Mouse (Mus musculus): ENCODE data around the gene Atat1. TPM values are rescaled to one million over a fixed set of nuclear protein-coding genes. Genes with fewer than 3 reads are reported as not detected.

The Atat1 gene
- total and polyA plus RNA-seq, 3 experiments = 4.4 to 14.4 TPM; not detected in 1

- no peak overlapping the region for H3K27ac ChIP-seq (ENCODE audit: control insufficient read depth, low read depth, low read length)
- no peaks in the 10 kb centered on the region for H3K79me2 ChIP-seq (ENCODE audit: control insufficient read depth, insufficient read depth, low read length, poor library complexity)
- H3K4me3 ChIP-seq (ENCODE audit: control insufficient read depth in 1 of 2, insufficient read depth in 1 of 2, low read depth in 2 of 2, low read length in 2 of 2) = no peak overlapping the region
- H3K9ac ChIP-seq (ENCODE audit: control insufficient read depth, low read depth, low read length, poor library complexity, severe bottlenecking) = no peak overlapping the region
- no peaks in the 10 kb centered on the region for H3K9me3 ChIP-seq (replicated peaks; ENCODE audit: insufficient read depth, low read length)
- H3K27me3 ChIP-seq (ENCODE audit: control insufficient read depth in 1 of 2, insufficient read depth in 2 of 2, low read length in 2 of 2) = no peaks in the 10 kb centered on the region
- DNase-seq (ENCODE audit: low read depth, low spot score) = no peak
- no peak for TF ChIP-seq POLR2AphosphoS2 (IDR thresholded peaks at IDR 0.05; ENCODE audit: low read length)
- TF ChIP-seq CTCF (IDR thresholded peaks at IDR 0.05 in 2 of 3, conservative IDR thresholded peaks at IDR 0.05 in 1 of 3; ENCODE audit: control insufficient read depth in 1 of 3, insufficient read depth in 1 of 3, low read depth in 2 of 3, low read length in 3 of 3, poor library complexity in 1 of 3, severe bottlenecking in 1 of 3) = no peak
- no peak for TF ChIP-seq NRF1 (IDR thresholded peaks at IDR 0.05; ENCODE audit: insufficient read depth, low read depth, low read length, poor library complexity, severe bottlenecking)
- TF ChIP-seq RAD21 (IDR thresholded peaks at IDR 0.05; ENCODE audit: low read depth, low read length) = no peak
- TF ChIP-seq BHLHE40 (IDR thresholded peaks at IDR 0.05; ENCODE audit: borderline replicate concordance, low read depth, low read length) = no peak
- no peak for TF ChIP-seq NELFE (IDR thresholded peaks at IDR 0.05; ENCODE audit: low read depth, low read length)
- no peak for TF ChIP-seq ZC3H11A (IDR thresholded peaks at IDR 0.05; ENCODE audit: low read depth, low read length)
- no peak for TF ChIP-seq ZMIZ1 (IDR thresholded peaks at IDR 0.05; ENCODE audit: low read depth, low read length)
- no peak for TF ChIP-seq GABPA (IDR thresholded peaks at IDR 0.05; ENCODE audit: low read depth, low read length)
- TF ChIP-seq CHD2 (IDR thresholded peaks at IDR 0.05; ENCODE audit: low read length) = no peak
- TF ChIP-seq ETS1 (IDR thresholded peaks at IDR 0.05; ENCODE audit: low read depth, low read length) = no peak
- TF ChIP-seq TCF12 (IDR thresholded peaks at IDR 0.05; ENCODE audit: low read depth, low read length) = no peak
- no peak for TF ChIP-seq GATA1 (IDR thresholded peaks at IDR 0.05; ENCODE audit: low read depth, low read length)
- TF ChIP-seq TAL1 (IDR thresholded peaks at IDR 0.05; ENCODE audit: low read length) = no peak
- no peaks in the 10 kb centered on the region for H3K4me1 ChIP-seq (ENCODE audit: control insufficient read depth in 1 of 2, insufficient read depth in 2 of 2, low read length in 2 of 2)
- no peaks in the 10 kb centered on the region for H3K36me3 ChIP-seq (ENCODE audit: control insufficient read depth in 1 of 2, insufficient read depth in 2 of 2, low read length in 2 of 2)
These were observed 30.1 kb upstream of the Atat1 start for GRCm38 (mm10) chr17:35939941-35940340.

DNA sequence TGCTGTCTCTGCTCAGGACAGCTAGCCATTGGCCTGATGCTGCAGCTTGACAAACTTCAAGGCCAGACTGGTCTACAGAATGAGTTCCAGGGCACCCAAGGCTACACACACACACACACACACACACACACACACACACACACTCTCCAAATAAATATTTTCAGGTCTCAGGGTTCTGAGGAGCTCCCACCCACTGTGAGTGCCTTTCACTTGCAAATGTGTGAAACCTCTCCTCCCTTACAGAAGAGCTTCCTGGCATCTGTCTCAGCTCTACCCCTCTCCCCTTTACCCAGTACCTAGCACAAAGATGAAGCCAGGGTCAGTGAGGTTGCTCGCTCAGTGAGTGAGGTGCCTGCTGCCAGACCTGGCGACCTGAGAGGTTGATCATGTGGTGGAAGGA is 29.2 kb upstream of the Atat1 start:
- H3K9ac ChIP-seq (ENCODE audit: control insufficient read depth, low read depth, low read length, poor library complexity, severe bottlenecking) = no peak overlapping the region
- no peak overlapping the region for H3K27ac ChIP-seq (ENCODE audit: control insufficient read depth, low read depth, low read length)

DNA sequence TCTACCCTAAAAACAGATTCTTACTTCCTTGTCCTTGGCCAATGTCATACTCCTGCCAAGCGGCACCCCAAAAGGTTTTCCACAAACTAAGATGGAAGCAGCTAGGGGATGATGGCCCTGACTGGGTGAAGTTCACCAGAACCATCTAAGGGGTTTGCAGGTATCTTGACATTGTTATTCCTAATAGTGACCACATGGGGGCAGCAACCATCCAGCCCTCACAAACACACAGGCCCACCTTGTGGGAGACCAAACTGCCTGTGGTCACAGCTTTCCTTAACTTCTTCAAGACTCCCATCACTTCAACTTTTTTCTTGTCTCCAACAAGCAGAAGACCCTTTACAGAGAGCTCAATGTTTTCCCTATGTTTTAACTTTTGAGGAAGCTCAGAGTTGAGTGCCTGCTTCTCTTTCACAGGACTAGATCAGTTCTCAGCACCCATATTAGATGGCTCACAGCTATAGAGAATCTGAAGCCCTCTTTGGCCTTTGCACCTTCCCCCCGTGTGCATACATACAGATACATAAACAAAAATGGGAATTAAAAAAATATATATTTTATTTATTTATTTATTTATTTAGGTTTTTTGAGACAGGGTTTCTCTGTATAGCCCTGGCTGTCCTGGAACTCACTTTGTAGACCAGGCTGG is 27.9 kb upstream of the Atat1 start:
- Histone ChIP-seq H3K79me2 (ENCODE audit: control insufficient read depth, insufficient read depth, low read length, poor library complexity) (no peaks in the 10 kb centered on the region), H3K9ac (ENCODE audit: control insufficient read depth, low read depth, low read length, poor library complexity, severe bottlenecking) (no peak overlapping the region), H3K36me3 (ENCODE audit: control insufficient read depth in 1 of 2, insufficient read depth in 2 of 2, low read length in 2 of 2) (no peaks in the 10 kb centered on the region), H3K4me1 (ENCODE audit: control insufficient read depth in 1 of 2, insufficient read depth in 2 of 2, low read length in 2 of 2) (no peaks in the 10 kb centered on the region), H3K27ac (ENCODE audit: control insufficient read depth, low read depth, low read length) (no peak overlapping the region), H3K4me3 (ENCODE audit: control insufficient read depth in 1 of 2, insufficient read depth in 1 of 2, low read depth in 2 of 2, low read length in 2 of 2) (no peak overlapping the region), H3K27me3 (ENCODE audit: control insufficient read depth in 1 of 2, insufficient read depth in 2 of 2, low read length in 2 of 2) (no peaks in the 10 kb centered on the region), H3K9me3 (replicated peaks; ENCODE audit: insufficient read depth, low read length) (no peaks in the 10 kb centered on the region)
- DNase-seq (ENCODE audit: low read depth, low spot score) = peak; percentile 89
- TF ChIP-seq ETS1 (IDR thresholded peaks at IDR 0.05; ENCODE audit: low read depth, low read length) (peak; percentile 29; the same call in 1 of the 2 replicates), JUND (IDR thresholded peaks at IDR 0.05; ENCODE audit: low read depth, low read length) (0 out of 2 replicates have a peak, but pooled peaks have one; percentile 19), MAZ (IDR thresholded peaks at IDR 0.05; ENCODE audit: low read depth, low read length) (0 out of 2 replicates have a peak, but pooled peaks have one; percentile 23), MEF2A (IDR thresholded peaks at IDR 0.05; ENCODE audit: extremely low read depth, insufficient replicate concordance, low read depth, low read length, poor library complexity, severe bottlenecking) (no peak), MYC (IDR thresholded peaks at IDR 0.05; ENCODE audit: low read depth, low read length) (0 out of 2 replicates have a peak, but pooled peaks have one; percentile 28), TCF12 (IDR thresholded peaks at IDR 0.05; ENCODE audit: low read depth, low read length) (no peak), NRF1 (IDR thresholded peaks at IDR 0.05; ENCODE audit: insufficient read depth, low read depth, low read length, poor library complexity, severe bottlenecking) (no peak), TAL1 (IDR thresholded peaks at IDR 0.05; ENCODE audit: low read length) (no peak), MXI1 (IDR thresholded peaks at IDR 0.05; ENCODE audit: low read depth, low read length) (no peak), ELF1 (IDR thresholded peaks at IDR 0.05; ENCODE audit: low read depth, low read length) (no peak), KAT2A (conservative IDR thresholded peaks at IDR 0.05; ENCODE audit: low read depth, low read length) (no peak), RCOR1 (IDR thresholded peaks at IDR 0.05; ENCODE audit: low read depth, low read length) (no peak), SMC3 (IDR thresholded peaks at IDR 0.05; ENCODE audit: low read depth, low read length) (peak; percentile 84), SIN3A (IDR thresholded peaks at IDR 0.05; ENCODE audit: low read length) (0 out of 2 replicates have a peak, but pooled peaks have one; percentile 46)

More for the DNA sequence above, 29.2 kb upstream of the Atat1 start:
- no peaks in the 10 kb centered on the region for H3K4me1 ChIP-seq (ENCODE audit: control insufficient read depth in 1 of 2, insufficient read depth in 2 of 2, low read length in 2 of 2)
- no peaks in the 10 kb centered on the region for H3K79me2 ChIP-seq (ENCODE audit: control insufficient read depth, insufficient read depth, low read length, poor library complexity)
- H3K9me3 ChIP-seq (replicated peaks; ENCODE audit: insufficient read depth, low read length) = no peaks in the 10 kb centered on the region
- H3K27me3 ChIP-seq (ENCODE audit: control insufficient read depth in 1 of 2, insufficient read depth in 2 of 2, low read length in 2 of 2) = no peaks in the 10 kb centered on the region
- H3K36me3 ChIP-seq (ENCODE audit: control insufficient read depth in 1 of 2, insufficient read depth in 2 of 2, low read length in 2 of 2) = no peaks in the 10 kb centered on the region
- DNase-seq (ENCODE audit: low read depth, low spot score) = no peak
- no peak overlapping the region for H3K4me3 ChIP-seq (ENCODE audit: control insufficient read depth in 1 of 2, insufficient read depth in 1 of 2, low read depth in 2 of 2, low read length in 2 of 2)
- TF ChIP-seq POLR2AphosphoS5 (IDR thresholded peaks at IDR 0.05; ENCODE audit: borderline replicate concordance, low read depth, low read length) (no peak), ELF1 (IDR thresholded peaks at IDR 0.05; ENCODE audit: low read depth, low read length) (no peak)
